Mouse (Mus musculus) lung, adult 2 months (tissue): ENCODE data around the gene Gm20481. TPM values are rescaled to one million over a fixed set of nuclear protein-coding genes. Genes with fewer than 3 reads are reported as not detected.
"Not testable (repeated sequence)": the region's sequence is repeated elsewhere in the genome, so short reads cannot be mapped to it uniquely, and the experiment has no call there.

ENCODE experiments used
- DNase-seq: peaks from one replicate; pipeline ENCODE4 v3.0.0; 2022
- H3K4me1 ChIP-seq: fragments of 200-500 bp; 2 replicates; pipeline ENCODE4 v1.6.1; 2011; ENCODE audit warnings: low read length; ENCODE audit not compliant: control insufficient read depth, insufficient read depth
- H3K4me3 ChIP-seq: fragments of 200-500 bp; replicated peaks from 2 replicates; pipeline ENCODE3; 2011; ENCODE audit warnings: low read depth, mild to moderate bottlenecking, control low read depth, low read length; ENCODE audit errors: extremely low read depth
- CTCF ChIP-seq: fragments of 200-500 bp; IDR thresholded peaks from 2 replicates; pipeline ENCODE4 v1.5.1; 2011; ENCODE audit warnings: mild to moderate bottlenecking, low read length, control low read depth; ENCODE audit not compliant: insufficient read depth
- POLR2A ChIP-seq: fragments of 200-500 bp; IDR thresholded peaks from 2 replicates; pipeline ENCODE4 v1.6.1; 2011; ENCODE audit warnings: low read depth, mild to moderate bottlenecking, control low read depth, low read length, borderline replicate concordance; ENCODE audit errors: extremely low read depth
- WGBS: fragments of 180-500 bp; shearing (Covaris S2); methylation state at CpG from one replicate; pipeline ENCODE4 v1.1.7; 2018; 5-methylcytosine and 5-hydroxymethylcytosine counted together
- polyA plus RNA-seq: library from polyadenylated mRNA; depleted of rRNA; stranded (reverse); fragments of >200 nt; gene quantifications from 2 replicates; pipeline ENCODE4 v1.2.3, GENCODE M21; 2012

Gm20481 gene
- polyA plus RNA-seq, 1 experiment = not detected

DNA sequence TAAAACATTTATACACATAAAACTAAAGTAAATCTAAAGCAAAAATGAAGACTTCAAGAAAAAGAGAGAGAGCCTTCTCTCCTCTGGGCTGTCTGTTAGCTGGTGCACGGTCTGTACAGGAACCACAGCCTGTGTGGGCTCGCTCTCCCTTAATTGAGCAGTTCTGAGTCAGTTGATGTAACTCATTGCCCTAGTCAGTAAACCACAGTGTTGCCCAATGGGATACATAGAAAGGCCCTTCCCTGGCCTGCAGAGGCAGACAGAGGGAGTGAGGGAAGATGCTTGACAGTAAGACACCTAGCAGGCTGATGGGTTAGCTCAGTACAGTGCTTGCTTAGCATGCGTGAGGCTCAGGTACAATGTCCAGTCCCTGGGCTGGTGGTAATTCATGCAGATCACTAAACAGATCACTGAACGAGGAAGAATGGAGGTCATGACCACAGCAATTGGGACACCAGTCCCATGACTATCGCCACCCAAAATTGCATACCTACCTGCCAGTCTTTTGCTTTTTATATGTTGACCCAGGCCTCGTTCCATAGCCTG, 31.7 kb upstream of the Gm20481 start:
- TF ChIP-seq POLR2A = no peak
- no peak for TF ChIP-seq CTCF
- Histone ChIP-seq H3K4me1 (no peaks in the 10 kb centered on the region), H3K4me3 (no peak overlapping the region)
- 86% methylated on average over 6 of the region's 6 CpGs for WGBS
- DNase-seq = no peak

DNA sequence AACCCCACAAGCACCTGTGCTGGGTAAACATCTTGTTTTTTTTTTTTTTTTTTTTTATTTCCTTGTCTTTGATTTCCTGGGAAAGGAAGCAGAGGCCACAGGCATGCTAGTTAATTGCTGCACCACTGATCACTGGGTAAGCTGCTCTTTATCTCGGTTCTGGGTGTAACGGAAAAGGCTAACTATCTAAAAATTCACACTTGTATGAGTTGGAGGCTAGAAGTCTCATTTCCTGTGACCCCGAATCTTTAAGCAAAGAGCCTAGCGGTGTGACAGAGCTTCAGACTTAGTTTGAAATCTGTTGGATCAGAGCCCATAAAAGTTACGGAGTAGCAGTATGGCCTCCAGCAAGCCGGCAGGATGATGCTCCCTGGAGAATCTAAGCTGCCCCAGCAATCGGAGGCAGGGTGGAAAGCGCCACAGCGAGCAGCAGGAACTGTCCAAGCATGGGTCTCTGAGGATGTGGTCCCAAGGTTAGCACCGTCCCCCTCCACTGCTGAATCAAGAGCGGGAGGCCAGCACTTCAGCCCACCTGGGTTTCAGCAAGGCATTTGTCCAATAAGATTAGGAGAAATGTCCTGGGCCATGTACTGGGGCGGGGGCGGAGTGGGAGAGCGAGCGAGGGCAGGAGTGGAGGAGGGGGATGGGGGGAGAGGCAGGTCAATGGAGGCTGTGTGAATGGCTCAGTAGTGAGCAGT, 28.2 kb upstream of the Gm20481 start:
- TF ChIP-seq POLR2A = no peak
- no peak for TF ChIP-seq CTCF
- peak overlapping the region; percentile 19 for H3K4me3 ChIP-seq
- H3K4me1 ChIP-seq = no peaks in the 10 kb centered on the region
- 14% methylated on average over 15 of the region's 15 CpGs for WGBS
- DNase-seq = no peak

DNA sequence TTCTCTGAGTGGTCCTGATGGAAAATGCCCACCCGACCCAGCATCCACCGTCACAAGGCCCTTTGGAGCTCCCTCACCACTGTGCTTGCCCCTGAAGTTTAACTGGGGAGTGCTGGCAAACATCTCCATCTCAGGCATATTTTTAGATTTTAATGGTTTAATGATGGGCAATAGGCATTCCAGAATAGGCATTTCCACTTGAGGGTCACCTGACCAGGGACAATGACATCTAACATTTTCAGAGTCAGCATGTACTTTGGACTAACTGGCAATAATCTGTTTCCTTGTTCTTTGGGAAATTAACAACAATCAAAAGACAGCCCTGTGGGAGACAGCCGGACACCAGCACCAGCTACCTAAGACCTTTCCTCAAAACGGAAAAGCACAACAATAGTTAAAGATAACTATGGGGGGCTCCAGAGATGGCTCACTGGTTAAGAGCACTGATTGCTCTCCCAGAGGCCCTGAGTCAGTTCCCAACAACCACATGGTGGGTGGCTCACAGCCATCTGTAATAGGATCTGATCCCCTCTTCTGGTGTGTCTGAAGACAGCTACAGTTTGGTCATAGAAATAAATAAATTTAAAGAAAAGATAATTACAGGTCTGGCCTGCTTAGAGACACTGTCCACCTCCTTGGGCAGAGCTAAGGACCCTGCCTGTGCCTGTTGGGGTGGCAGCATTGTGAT, 26.4 kb upstream of the Gm20481 start:
- Histone ChIP-seq H3K4me3 (no peak overlapping the region), H3K4me1 (no peaks in the 10 kb centered on the region)
- no peak for DNase-seq
- WGBS = 82% methylated on average over 4 of the region's 4 CpGs
- TF ChIP-seq POLR2A (no peak), CTCF (no peak)

DNA sequence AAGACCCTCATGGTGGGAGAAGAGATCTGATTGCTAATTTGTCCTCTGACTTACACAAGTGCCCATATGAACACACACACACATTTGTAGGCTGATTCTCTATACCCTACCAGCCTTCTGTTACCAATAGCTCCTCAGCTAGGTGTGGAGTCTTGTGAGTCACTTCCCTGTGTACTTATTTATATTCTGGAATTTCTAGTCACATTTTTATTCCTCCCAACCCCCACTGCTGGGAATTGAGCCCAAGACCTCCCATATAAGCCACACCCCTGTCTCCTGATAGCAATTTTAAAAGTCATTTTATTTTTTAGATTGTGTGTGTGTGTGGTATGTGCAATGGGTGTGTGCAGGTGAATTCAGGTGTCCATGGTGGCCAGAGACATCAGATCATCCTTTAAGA, 25.4 kb upstream of the Gm20481 start:
- Histone ChIP-seq H3K4me1 (no peaks in the 10 kb centered on the region), H3K4me3 (no peak overlapping the region)
- DNase-seq = no peak
- no peak for TF ChIP-seq POLR2A
- TF ChIP-seq CTCF = no peak

DNA sequence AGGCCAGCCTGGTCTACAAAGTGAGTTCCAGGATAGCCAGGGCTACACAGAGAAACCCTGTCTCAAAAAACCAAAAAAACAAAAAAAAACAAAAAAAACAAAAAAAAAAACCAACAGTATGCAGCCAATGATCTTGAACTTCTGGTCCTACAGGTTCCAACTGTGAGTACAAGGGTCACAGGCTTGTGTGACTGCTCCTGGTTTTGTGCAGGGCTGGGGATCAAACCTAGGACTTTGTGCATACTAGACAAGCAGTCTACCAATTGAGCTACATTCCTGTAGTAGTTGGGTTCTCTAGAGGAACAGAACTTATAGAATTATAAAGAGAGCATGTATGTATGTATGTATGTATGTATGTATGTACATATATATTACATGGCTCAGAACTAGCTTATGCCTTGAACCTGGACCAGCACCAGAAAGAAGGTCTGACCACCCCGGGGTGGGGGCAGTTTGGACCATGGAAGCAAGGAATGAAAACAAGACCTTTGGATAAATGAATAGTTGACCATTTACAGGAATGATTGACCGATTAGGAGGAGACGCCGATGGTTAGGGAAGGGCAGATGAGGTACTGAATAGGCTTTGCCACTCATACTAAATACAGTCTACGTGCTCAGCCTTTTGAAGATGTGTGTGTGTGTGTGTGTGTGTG, 23.1 kb upstream of the Gm20481 start:
- Histone ChIP-seq H3K4me1 (no peaks in the 10 kb centered on the region), H3K4me3 (no peak overlapping the region)
- WGBS = 91% methylated on average over 5 of the region's 5 CpGs
- no peak for DNase-seq
- TF ChIP-seq CTCF (no peak), POLR2A (no peak)

DNA sequence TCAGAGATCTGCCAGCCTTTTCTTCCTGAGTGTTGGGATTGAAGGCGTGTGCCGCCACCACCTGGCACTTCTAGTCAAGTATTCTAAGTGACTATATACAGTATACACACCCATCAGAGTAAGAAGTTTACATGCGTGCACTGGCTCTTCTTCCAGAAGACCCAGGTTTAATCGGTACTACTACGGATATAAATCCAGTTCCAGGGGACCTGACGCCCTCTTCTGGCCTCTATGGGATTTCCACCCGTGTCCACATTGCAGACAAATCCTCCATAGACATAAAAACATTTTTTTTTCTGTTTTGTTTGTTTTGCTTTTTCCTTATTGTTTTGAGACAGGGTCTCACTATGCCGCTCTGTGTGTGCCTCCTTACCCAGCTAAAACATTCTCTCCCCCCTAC, 22.1 kb upstream of the Gm20481 start:
- DNase-seq = no peak
- no peaks in the 10 kb centered on the region for H3K4me1 ChIP-seq
- H3K4me3 ChIP-seq = no peak overlapping the region
- 16% methylated on average over 8 of the region's 8 CpGs for WGBS
- no peak for TF ChIP-seq POLR2A
- TF ChIP-seq CTCF = peak; percentile 52

DNA sequence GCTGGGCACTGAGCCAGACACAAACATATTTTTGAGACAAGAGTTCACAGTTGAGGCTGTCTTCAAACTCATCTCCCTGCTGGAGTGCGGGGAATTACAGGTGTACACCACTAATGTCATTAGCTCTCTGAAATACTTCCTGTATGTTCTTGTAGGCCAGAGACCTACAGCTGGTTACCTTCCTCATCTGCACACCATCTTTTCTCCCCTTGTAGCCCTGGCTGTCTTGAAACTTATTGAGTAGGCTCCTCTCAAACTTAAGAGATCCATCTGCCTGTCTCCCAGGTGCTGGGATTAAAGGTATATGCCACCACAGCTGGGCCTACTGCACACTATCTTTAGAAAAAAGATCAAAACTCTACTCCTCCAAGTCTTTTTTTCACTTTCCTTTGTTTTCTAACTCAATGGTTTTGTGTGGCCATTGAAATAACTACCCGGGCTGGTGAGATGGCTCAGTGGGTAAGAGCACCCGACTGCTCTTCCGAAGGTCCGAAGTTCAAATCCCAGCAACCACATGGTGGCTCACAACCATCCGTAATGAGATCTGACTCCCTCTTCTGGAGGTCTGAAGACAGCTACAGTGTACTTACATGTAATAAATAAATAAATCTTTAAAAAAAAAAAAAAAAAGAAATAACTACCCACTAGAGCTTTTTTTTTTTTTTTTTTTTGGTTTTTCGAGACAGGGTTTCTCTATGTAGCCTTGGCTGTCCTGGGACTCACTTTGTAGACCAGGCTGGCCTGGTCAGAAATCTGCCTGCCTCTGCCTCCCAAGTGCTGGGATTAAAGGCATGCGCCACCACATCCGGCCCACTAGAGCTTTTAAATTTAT, 20.8 kb upstream of the Gm20481 start:
- not testable (repeated sequence) for H3K4me1 ChIP-seq, H3K4me3 ChIP-seq, DNase-seq
- WGBS = 57% methylated on average over 9 of the region's 9 CpGs

DNA sequence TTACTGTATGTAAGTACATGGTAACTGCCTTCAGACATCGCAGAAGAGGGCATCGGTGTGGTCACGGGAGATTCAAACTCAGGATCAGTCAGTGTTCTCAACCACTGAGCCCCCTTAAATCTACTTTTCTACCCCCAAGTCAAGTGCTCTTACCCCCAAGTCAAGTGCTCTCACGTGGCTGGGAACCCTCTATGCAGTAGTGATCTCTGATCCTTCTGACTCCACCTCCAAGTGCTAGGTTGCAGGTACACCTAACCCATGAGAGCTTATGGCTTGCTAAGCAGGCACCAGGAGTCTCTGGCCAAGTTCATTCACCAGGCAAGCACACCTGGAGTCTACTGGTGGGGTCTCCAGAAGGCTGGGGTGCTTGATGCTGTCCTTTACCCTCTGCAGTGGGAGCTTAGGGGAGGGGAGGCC, 20.2 kb upstream of the Gm20481 start:
- Histone ChIP-seq H3K4me1 (no peaks in the 10 kb centered on the region), H3K4me3 (no peak overlapping the region)
- WGBS = 56% methylated on average over 4 of the region's 4 CpGs
- TF ChIP-seq POLR2A (no peak), CTCF (no peak)
- DNase-seq = no peak

DNA sequence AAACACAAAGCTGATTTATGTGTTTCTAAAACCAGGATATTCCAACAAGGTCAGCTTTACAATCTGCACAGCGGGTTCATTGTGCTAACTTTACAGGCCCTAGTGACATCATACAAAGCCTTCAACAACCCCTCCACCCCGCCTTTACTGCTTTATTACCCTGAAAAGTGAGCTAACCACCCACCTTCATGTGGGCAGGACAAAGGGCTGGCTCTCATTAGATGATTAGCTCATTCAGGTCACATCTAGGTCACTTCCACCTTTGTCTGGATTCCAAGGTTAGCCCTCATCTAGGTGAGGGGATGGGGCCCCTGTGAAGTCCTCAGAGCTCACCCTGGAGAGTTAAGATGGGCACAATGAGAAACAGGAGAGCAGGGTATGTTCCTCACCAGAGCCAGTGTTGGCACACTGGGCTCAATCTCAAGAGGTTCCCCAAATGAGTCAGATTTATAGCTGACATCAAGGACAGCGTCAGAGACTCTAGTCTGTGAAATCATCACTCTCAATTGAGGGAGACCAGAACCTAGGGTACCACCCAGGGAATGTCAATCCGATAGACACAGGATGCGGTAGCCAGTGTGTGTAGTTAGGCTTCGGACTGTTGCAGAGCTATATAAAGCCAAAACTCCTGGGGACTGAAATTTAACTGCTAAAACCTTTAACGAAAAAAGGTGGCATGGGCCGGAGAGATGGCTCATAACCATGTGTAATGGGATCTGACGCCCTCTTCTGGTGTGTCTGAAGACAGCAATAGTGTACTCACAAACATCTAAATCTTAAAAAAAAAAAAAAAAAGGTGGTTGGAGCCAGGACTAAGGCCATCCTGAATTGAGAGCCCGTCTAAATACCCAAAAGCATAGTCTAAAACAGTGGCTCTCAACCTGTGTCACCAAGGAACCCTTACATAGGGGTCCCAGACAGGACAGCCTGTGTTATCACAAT, 18.9 kb upstream of the Gm20481 start:
- Histone ChIP-seq H3K4me3 (no peak overlapping the region), H3K4me1 (no peaks in the 10 kb centered on the region)
- DNase-seq = no peak
- 43% methylated on average over 10 of the region's 10 CpGs for WGBS
- TF ChIP-seq POLR2A (no peak), CTCF (no peak)
